Mouse (Mus musculus): ENCODE data around the gene Ncan. TPM values are rescaled to one million over a fixed set of nuclear protein-coding genes. Genes with fewer than 3 reads are reported as not detected.

The Ncan gene
- polyA plus RNA-seq, 3 experiments from 2014 or later, result not detected

- no peak for ATAC-seq
Observed at GRCm38 (mm10) chr8:70128435-70128834, 7.8 kb upstream of the Ncan start.

- no peak for ATAC-seq
Observed at GRCm38 (mm10) chr8:70124992-70125391, 4.3 kb upstream of the Ncan start.

GRCm38 (mm10) chr8:70122863-70123262 is 2.2 kb upstream of the Ncan start:
- no peak for ATAC-seq

GRCm38 (mm10) chr8:70118726-70119700 is 1.7 kb downstream of the Ncan start:
- no peak for ATAC-seq

GRCm38 (mm10) chr8:70117611-70118010 is 3.1 kb downstream of the Ncan start:
- no peak for ATAC-seq

GRCm38 (mm10) chr8:70114892-70115291 is 5.8 kb downstream of the Ncan start:
- ATAC-seq, result no peak

- no peak for ATAC-seq
Observed at GRCm38 (mm10) chr8:70114488-70114887, 6.2 kb downstream of the Ncan start.

GRCm38 (mm10) chr8:70112401-70113016 is 8.2 kb downstream of the Ncan start:
- no peak for ATAC-seq

GRCm38 (mm10) chr8:70111192-70111795 is 9.4 kb downstream of the Ncan start:
- no peak for ATAC-seq

- no peak for ATAC-seq
Observed at GRCm38 (mm10) chr8:70110451-70110850, 10.2 kb downstream of the Ncan start.

GRCm38 (mm10) chr8:70104922-70105321 is 15.8 kb downstream of the Ncan start:
- ATAC-seq, result no peak

- peak; percentile 82 for ATAC-seq
Observed at GRCm38 (mm10) chr8:70104506-70104905, 16.2 kb downstream of the Ncan start.

- no peak for ATAC-seq
Observed at GRCm38 (mm10) chr8:70100241-70100640, 20.4 kb downstream of the Ncan start.

- no peak for ATAC-seq
Observed at GRCm38 (mm10) chr8:70099276-70099675, 21.4 kb downstream of the Ncan start.

- no peak for ATAC-seq
Observed at GRCm38 (mm10) chr8:70092786-70093185, 27.9 kb downstream of the Ncan start.

GRCm38 (mm10) chr8:70089296-70089960 is 31.2 kb downstream of the Ncan start:
- ATAC-seq, result no peak

GRCm38 (mm10) chr8:70087836-70088650 is 32.6 kb downstream of the Ncan start:
- ATAC-seq, result no peak

GRCm38 (mm10) chr8:70087237-70087636 is 33.4 kb downstream of the Ncan start:
- no peak for ATAC-seq

GRCm38 (mm10) chr8:70086151-70086550 is 34.5 kb downstream of the Ncan start:
- ATAC-seq, result no peak

GRCm38 (mm10) chr8:70084191-70085065 is 36.2 kb downstream of the Ncan start:
- no peak for ATAC-seq

- no peak for ATAC-seq
Observed at GRCm38 (mm10) chr8:70083285-70083684, 37.4 kb downstream of the Ncan start, which contains the start of gene Hapln4. Hapln4 (plus strand) TSS chr8:70083457.
